Comparison of ENCODE assay signal across 18 mouse cellular contexts in the genomic region with DNA sequence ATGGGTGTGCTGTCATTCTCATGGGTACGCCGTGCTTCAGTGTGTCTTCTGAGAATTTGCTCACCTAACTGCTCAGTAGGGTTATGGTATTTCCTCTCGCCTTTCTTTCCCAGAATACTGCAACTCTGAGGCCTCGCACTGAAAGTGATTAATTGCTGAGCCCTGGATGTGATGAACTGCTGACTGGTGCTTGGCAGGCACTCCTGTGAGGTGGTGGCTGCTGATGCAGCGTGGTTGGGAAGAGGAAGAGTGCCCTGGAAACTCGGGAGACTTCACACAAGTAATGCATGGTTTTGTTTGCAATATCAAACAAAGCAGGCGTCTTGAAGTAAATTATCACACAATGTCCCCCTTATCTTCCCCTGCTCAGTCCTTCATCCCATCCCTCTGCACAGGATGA. TPM values are rescaled to one million over a fixed set of nuclear protein-coding genes. Genes with fewer than 3 reads are reported as not detected.
DNase-seq lines count a peak whose midpoint lies in the region; ATAC-seq and TF ChIP-seq lines count a peak whose summit lies in the region.
"Had no signal": no experiment of that assay in that cellular context is flagged by ENCODE, and none has a peak within 500 bp of the region (broad histone marks: within the 10 kb centered on the region; RNA-seq: fewer than 3 reads in every experiment).

No protein-coding gene starts in this region.

- 0 out of 2 replicates have a peak, but pooled peaks cover 3% of the 10 kb centered on the region for H3K36me3 ChIP-seq in lung, postnatal 0 days (ENCODE audit: insufficient read depth, low read length)

- DNase-seq in heart, adult 11 months, result peak; percentile 82
- no peak for DNase-seq in heart, adult 9 months (ENCODE audit: low spot score in 2 of 2)
- DNase-seq in kidney, adult 18-20 months, result peak; percentile 25
- DNase-seq in kidney, adult 11 months, result no peak
- peak; percentile 39 for DNase-seq in adipocyte (ENCODE audit: low spot score)
- DNase-seq in gastrocnemius, postnatal 25 days, result peak; percentile 22
- no peak for DNase-seq in lung, postnatal 0 days (ENCODE audit: low spot score)
- DNase-seq: adrenal gland, adult 8-10 months; cerebellum, adult 18-20 months; cerebellum, postnatal 36 days; liver, embryonic 13.5 days; lung, embryonic 14.5 days; lung, postnatal 4 days; thymus, adult 2 months had no signal

- H3K4me1 ChIP-seq in lung, postnatal 0 days (ENCODE audit: insufficient read depth, low read depth, low read length), result no peaks in the 10 kb centered on the region
- H3K4me1 ChIP-seq: embryonic facial prominence, embryonic 15.5 days; hindbrain, embryonic 10.5 days; limb, embryonic 13.5 days had no signal

- H3K4me3 ChIP-seq in lung, postnatal 0 days (ENCODE audit: low read depth, low read length), result no peak overlapping the region
- H3K4me3 ChIP-seq: embryonic facial prominence, embryonic 15.5 days; hindbrain, embryonic 10.5 days; limb, embryonic 13.5 days; liver, embryonic 13.5 days had no signal

- no peak for TF ChIP-seq EP300 in lung, postnatal 0 days (IDR thresholded peaks at IDR 0.05)

- no peak overlapping the region for H3K4me2 ChIP-seq in lung, postnatal 0 days (replicated peaks; ENCODE audit: low read depth, low read length)
- H3K4me2 ChIP-seq: embryonic facial prominence, embryonic 15.5 days; limb, embryonic 13.5 days; liver, embryonic 13.5 days; lung, embryonic 14.5 days; midbrain, embryonic 11.5 days had no signal

- H3K9ac ChIP-seq in lung, postnatal 0 days (replicated peaks; ENCODE audit: low read depth), result no peak overlapping the region
- H3K9ac ChIP-seq: embryonic facial prominence, embryonic 15.5 days; limb, embryonic 13.5 days; liver, embryonic 13.5 days; lung, embryonic 14.5 days had no signal

- no peak for ATAC-seq in lung, postnatal 0 days

- no peak overlapping the region for H3K27ac ChIP-seq in lung, postnatal 0 days (ENCODE audit: low read length)
- H3K27ac ChIP-seq: embryonic facial prominence, embryonic 15.5 days; hindbrain, embryonic 10.5 days; limb, embryonic 13.5 days; liver, embryonic 13.5 days had no signal

- H3K27me3 ChIP-seq in lung, postnatal 0 days (replicated peaks; ENCODE audit: insufficient read depth, low read length), result no peaks in the 10 kb centered on the region
- H3K27me3 ChIP-seq: embryonic facial prominence, embryonic 15.5 days; limb, embryonic 13.5 days; liver, embryonic 13.5 days had no signal

- no peaks in the 10 kb centered on the region for H3K9me3 ChIP-seq in lung, postnatal 0 days (ENCODE audit: low read length)
- H3K9me3 ChIP-seq: embryonic facial prominence, embryonic 15.5 days; hindbrain, embryonic 10.5 days; limb, embryonic 13.5 days; liver, embryonic 13.5 days had no signal

- 57% methylated on average over 7 of the region's 7 CpGs for WGBS in lung, postnatal 0 days

- TF ChIP-seq CTCF in lung, postnatal 0 days (IDR thresholded peaks at IDR 0.05), result no peak

RNA-seq across cellular contexts. Expression of a gene that starts 11.2 kb away (rescaled TPM):
- 10 to 100 TPM; 10.8 to 11.4 TPM for total RNA-seq in gastrocnemius, postnatal 25 days (2021)
- 4.2 and 4.7 TPM in 2 replicates for polyA plus RNA-seq in lung, postnatal 0 days (2015; fragmentation: Nextera tagmentation; extraction: Ambion mirVana)

RNA-seq across cellular contexts. Expression of a gene that starts 40.6 kb away (rescaled TPM):
- 10 to 100 TPM; 32.4 to 36.4 TPM for total RNA-seq in gastrocnemius, postnatal 25 days (2021)
- 5.2 and 5.4 TPM in 2 replicates for polyA plus RNA-seq in lung, postnatal 0 days (2015; fragmentation: Nextera tagmentation; extraction: Ambion mirVana)

Comparison
In these comparisons a context has a peak if more than half of its experiments do, and no peak if none do; other contexts are left out.
1. DNase-seq: peak in heart, adult 11 months (single experiment), kidney, adult 18-20 months (single experiment), adipocyte (single experiment) and gastrocnemius, postnatal 25 days (single experiment); none in heart, adult 9 months (0 of 2), kidney, adult 11 months (single experiment) and lung, postnatal 0 days (single experiment).